Mouse (Mus musculus) T-helper 1 cell (primary cell): ENCODE results near the gene Ick.

Source experiments
- in situ Hi-C: fragments of 300-600 bp; cut with MboI, MseI; formaldehyde crosslinking; loops from one replicate; pipeline ENCODE4 v1.15.1; 2025; ENCODE audit warnings: high pct_unique_total_duplicates

The Ick gene

DNA sequence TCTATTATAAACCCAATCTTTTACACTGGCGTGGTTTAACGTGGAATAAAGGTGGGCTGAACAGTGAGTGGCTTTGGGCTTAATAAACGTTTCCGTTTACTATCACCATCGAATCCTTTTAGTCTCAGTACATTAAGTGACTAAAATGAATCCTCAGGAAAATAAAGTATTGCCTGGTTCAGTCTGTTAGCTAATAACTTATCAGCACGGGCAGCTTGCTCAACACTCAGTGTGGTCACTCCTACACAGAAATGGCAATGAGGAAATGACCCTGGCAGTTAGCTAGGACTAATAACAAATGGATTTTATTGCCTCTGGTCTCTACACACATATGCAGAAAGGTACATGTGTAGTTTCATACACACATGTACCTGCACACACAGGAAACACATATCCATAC is 4.0 kb upstream of the Ick start:
- in situ Hi-C loops: loop anchor here (5.0 kb wide), 1 partner anchor 188 kb away; the partner anchor contains the start of gene Elovl5

GRCm38 (mm10) chr9:78105501-78105932 is 3.5 kb upstream of the Ick start:
- in situ Hi-C loops: loop anchor here (5.0 kb wide), 1 partner anchor 188 kb away; the partner anchor contains the start of gene Elovl5

GRCm38 (mm10) chr9:78106821-78107220 is 2.2 kb upstream of the Ick start:
- in situ Hi-C loops: loop anchor here (5.0 kb wide), 1 partner anchor 190 kb away; the partner anchor contains the start of gene Elovl5

DNA sequence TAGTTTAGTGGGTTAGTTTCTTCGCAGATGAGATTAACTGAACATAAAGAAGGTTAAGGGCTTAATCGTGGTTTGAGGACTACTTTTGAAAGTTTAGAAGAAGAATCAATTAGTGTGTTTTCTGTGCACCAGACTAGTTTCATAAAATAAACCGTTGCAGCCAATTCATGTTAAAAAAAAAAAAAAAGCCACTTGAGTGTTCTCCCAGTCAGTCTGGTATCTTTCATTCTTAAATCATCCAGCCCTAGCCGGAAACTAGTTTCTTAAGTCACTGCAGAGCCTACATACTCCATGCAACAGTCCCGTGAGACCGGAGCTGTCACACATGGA is 1.4 kb upstream of the Ick start:
- in situ Hi-C loops: loop anchor here (5.0 kb wide), 1 partner anchor 190 kb away; the partner anchor contains the start of gene Elovl5

DNA sequence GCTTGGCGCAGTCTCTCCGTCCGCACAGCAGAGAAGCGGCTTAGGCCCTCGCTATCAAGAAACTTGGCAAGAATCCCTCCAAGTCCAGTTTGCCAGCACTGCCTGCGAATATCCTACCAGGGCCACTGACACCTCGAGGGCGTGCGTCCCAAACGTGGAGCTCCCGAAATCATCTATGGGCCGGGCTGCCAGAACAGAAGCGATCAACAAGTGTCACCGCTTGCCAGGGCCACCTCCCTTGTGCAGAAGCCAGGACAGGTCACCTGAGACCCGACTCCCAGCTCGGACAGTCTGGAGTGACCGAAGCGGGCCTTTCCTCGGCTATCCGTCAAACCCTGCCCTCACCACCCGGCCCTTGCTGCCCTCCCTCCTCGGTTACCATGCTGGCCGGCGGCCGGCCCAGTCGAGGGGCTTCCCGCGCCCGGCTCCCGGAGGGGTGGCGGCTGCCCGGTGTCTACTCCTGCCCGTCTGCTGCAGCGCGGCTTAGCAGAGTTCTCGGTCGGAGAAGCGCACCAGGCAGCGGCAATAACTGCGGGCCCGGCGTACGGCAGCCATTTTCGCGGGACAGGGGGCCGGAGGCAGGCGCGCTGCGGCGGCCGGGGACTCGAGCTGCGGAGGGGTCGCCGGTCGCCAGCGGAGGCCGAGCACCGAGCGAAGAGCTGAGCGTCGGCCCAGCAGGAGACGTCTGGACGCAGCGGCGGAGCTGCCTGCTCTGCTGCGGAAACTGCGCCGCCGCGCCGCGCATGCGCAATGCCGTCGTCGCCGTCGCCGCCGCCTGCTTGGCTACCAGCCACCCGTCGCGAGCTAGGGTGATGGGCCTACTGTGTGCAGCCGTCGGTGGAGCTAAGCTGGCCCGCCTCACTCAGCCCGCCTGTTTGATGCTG is 838 bp upstream of the Ick start:
- in situ Hi-C loops: loop anchor here (5.0 kb wide), 1 partner anchor 191 kb away; the partner anchor contains the start of gene Elovl5

- in situ Hi-C loops: loop anchor here (5.0 kb wide), 1 partner anchor 192 kb away; the partner anchor contains the start of gene Elovl5
These were observed 664 bp downstream of the Ick start for GRCm38 (mm10) chr9:78109656-78110055.

- in situ Hi-C loops: no loop called here
These were observed 2.5 kb downstream of the Ick start for GRCm38 (mm10) chr9:78111456-78111855.

DNA sequence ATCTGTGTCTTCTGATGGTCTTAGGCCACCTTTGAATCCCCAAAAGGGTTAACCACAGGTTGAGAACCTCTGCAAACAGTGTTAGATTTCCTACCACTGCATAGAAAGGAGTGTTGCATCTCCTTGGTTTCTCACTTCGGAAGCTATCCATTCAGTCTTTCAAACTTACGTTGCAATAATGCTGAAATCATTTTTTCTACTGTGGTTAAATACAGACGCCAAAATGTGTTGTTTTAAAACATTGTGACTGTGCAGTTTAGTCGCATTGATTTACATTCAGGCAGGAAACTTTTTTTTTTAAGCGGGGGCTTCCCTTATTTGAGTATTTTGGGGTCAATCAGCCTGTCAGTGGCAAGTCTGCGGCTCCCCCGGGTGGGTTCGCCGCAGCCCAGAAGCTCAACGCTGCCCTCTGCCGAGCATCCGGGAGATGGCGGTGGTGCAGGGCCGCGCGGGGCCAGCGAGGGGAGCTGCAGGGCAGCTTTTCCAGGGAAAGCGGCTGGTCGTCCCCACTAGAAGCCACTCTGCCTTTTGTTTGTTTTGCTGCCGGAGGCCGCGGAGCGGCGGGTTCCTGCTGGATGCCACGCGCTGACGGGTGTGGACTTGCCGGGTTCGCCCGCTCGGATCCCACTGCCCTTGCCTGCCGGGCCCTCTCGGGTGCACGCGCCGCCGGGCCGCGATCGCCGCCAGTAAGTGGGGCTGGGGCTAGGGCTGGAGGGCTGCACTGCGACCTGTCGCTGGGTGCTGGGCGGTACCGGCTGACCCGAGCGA is 4.0 kb downstream of the Ick start:
- in situ Hi-C loops: no loop called here

GRCm38 (mm10) chr9:78113538-78113885 is 4.5 kb downstream of the Ick start:
- in situ Hi-C loops: no loop called here

- in situ Hi-C loops: loop anchor here (5.0 kb wide), 1 partner anchor 57 kb away; no protein-coding TSS in a partner anchor
These were observed 6.8 kb downstream of the Ick start for GRCm38 (mm10) chr9:78115746-78116145.

- in situ Hi-C loops: loop anchor here (5.0 kb wide), 1 partner anchor 55 kb away; no protein-coding TSS in a partner anchor
These were observed 8.7 kb downstream of the Ick start for GRCm38 (mm10) chr9:78117690-78118089.

DNA sequence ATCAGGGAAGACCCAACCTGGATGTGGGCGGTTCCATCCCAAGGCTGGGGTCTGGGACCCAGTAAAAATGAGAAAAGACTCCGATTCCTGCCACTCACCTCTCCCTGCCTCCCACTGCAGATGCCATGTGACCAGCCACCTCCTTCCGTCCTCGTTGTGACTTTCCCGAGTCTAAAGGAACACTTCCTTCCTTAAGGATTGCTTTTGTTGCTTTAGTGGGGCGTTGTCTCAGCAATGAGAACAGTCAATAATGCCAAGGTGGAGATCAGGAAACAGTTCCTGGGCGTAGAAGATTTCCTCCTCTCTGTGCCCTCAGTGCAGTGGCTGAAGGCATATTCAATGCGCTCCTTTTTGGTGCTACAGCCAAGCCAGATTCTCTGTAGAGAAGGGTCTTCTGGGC is 12.4 kb downstream of the Ick start:
- in situ Hi-C loops: no loop called here

GRCm38 (mm10) chr9:78121985-78122384 is 13.0 kb downstream of the Ick start:
- in situ Hi-C loops: no loop called here

GRCm38 (mm10) chr9:78122939-78123712 is 14.1 kb downstream of the Ick start:
- in situ Hi-C loops: no loop called here

- in situ Hi-C loops: no loop called here
These were observed 15.3 kb downstream of the Ick start for GRCm38 (mm10) chr9:78124297-78124696.

DNA sequence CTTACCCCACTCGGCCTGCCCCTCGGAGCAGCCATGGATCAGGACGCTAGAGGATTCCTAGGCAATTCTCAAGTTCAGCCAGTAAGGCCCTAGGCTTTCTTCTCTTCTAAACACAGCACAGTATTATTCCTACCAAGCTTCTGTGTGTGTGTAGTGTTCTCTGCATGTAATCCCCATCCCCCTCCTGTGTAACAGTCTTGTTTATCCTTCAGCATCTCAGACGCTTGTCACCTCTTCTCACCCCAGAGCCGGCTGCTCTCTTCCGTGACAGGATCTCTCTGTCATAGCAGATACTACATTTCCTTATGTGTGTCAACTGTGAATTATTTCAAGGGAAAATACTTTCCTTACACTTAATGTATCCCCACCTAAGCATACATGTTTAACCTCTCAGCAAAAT is 17.0 kb downstream of the Ick start:
- in situ Hi-C loops: no loop called here

DNA sequence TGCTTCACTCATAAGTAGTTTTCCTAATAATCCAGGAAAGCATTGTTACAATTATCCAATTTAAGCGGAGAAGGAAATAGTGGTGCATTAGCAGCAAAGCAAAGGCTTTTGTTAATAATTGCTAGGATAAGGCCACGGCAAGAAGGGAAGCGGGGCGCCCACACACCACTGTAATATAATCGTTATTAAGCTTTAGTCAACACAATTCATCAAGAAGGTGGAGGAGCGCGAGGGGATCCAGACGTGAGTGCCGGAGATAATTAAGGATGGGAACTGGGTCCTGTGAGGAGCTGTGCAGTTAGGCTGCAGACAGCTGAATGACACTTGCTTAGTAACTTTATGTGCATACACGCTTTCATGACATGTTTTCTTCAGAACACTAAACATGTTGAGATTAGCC is 17.7 kb downstream of the Ick start:
- in situ Hi-C loops: no loop called here

DNA sequence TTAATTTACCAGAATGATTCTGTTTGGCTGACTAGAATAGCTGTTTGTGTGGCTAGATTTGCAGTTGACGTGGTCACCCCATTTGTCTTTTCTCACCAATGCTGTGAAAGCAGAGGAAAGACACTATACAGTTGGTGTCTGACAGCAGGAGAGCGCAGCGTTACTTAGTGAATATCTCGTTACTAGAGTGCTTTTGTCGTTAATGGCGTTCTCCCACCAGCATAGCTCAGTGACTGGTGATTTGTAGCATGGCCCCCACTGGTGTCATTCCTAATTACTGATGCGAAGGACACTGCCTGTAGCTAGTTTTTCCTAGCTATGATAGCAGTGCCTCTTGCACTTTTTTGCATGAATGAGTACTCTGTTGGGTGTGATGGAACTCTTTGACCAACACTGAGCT is 26.7 kb downstream of the Ick start:
- in situ Hi-C loops: no loop called here

- in situ Hi-C loops: no loop called here
These were observed 29.2 kb downstream of the Ick start for GRCm38 (mm10) chr9:78138044-78138676.

- in situ Hi-C loops: no loop called here
These were observed 30.5 kb downstream of the Ick start for GRCm38 (mm10) chr9:78139463-78139862.

- in situ Hi-C loops: no loop called here
These were observed 37.1 kb downstream of the Ick start for GRCm38 (mm10) chr9:78146099-78146498.
